Mouse (Mus musculus) G1E (cell line): Measurements from ENCODE around the gene Casp3. TPM values are rescaled to one million over a fixed set of nuclear protein-coding genes. Genes with fewer than 3 reads are reported as not detected.
A peak's percentile ranks its signal among the peaks of the same experiment; 100 is the strongest.

Source experiments
- ATAC-seq: 2 replicates; pipeline ENCODE4 v1.8.0; 2016; ENCODE audit warnings: mild to moderate bottlenecking; ENCODE audit not compliant: insufficient number of reproducible peaks, poor library complexity, low FRiP score, severe bottlenecking; ENCODE audit errors: extremely low read depth
- DNase-seq: peaks from one replicate; pipeline ENCODE4 v3.0.0; 2012; ENCODE audit warnings: low spot score
- H3K27me3 ChIP-seq: 2 replicates; pipeline ENCODE4 v1.6.1; 2012; ENCODE audit warnings: mild to moderate bottlenecking, low read length, inconsistent platforms; ENCODE audit not compliant: insufficient read depth
- H3K36me3 ChIP-seq: replicated peaks from 2 replicates; pipeline ENCODE3; 2012; ENCODE audit warnings: mild to moderate bottlenecking, inconsistent platforms
- H3K4me1 ChIP-seq: 2 replicates; pipeline ENCODE4 v1.6.1; 2012; ENCODE audit warnings: low read depth, low read length, inconsistent platforms, mixed read lengths; ENCODE audit not compliant: insufficient read depth
- H3K4me3 ChIP-seq: 2 replicates; pipeline ENCODE4 v1.5.1; 2012; ENCODE audit warnings: low read depth, mild to moderate bottlenecking, inconsistent platforms, low read length, moderate library complexity, mixed read lengths
- H3K9me3 ChIP-seq: replicated peaks from 2 replicates; pipeline ENCODE4 v1.6.1; 2012; ENCODE audit warnings: inconsistent platforms
- CTCF ChIP-seq: IDR thresholded peaks from 2 replicates; pipeline ENCODE4 v1.5.1; 2012; ENCODE audit warnings: low read depth, low read length, inconsistent platforms, mixed read lengths
- GATA1 ChIP-seq: IDR thresholded peaks from 2 replicates; pipeline ENCODE4 v1.6.1; 2012; ENCODE audit warnings: borderline replicate concordance, low read length, inconsistent platforms, mixed read lengths
- GATA2 ChIP-seq: IDR thresholded peaks from 2 replicates; pipeline ENCODE4 v1.6.1; 2012; ENCODE audit warnings: low read depth, low read length, inconsistent platforms, borderline replicate concordance
- POLR2AphosphoS5 ChIP-seq: IDR thresholded peaks from 2 replicates; pipeline ENCODE4 v1.6.1; 2012; ENCODE audit warnings: low read depth, low read length, inconsistent platforms; ENCODE audit not compliant: insufficient replicate concordance
- TAL1 ChIP-seq: conservative IDR thresholded peaks from 2 replicates; pipeline ENCODE4 v1.6.1; 2012; ENCODE audit warnings: low read depth, low read length, inconsistent platforms, mixed read lengths
- polyA plus RNA-seq: library from polyadenylated mRNA; stranded (reverse); fragments of >175 nt; gene quantifications from 2 replicates; pipeline ENCODE4 v1.2.3, GENCODE M21; 2012
- total RNA-seq, 2 experiments: library from RNA; stranded (forward) in 1 of 2; stranded (reverse) in 1 of 2; fragments of 200-1000 nt in 1 of 2; fragments of >200 nt in 1 of 2; fragmentation: Nextera tagmentation in 1 of 2; gene quantifications; 2 replicates each; pipeline ENCODE4 v1.2.3; 2014 to 2017

Casp3 gene
- total RNA-seq (2014; fragmentation: Nextera tagmentation) = 101 and 102 TPM in 2 replicates
- 364 and 390 TPM in 2 replicates for total RNA-seq (2017)
- 23.9 and 38.8 TPM in 2 replicates for polyA plus RNA-seq

- DNase-seq (peak; percentile 90), ATAC-seq (peak; percentile 81)
- H3K4me1 ChIP-seq = peaks cover 48% of the 10 kb centered on the region
- peaks cover 23% of the 10 kb centered on the region for H3K36me3 ChIP-seq
- H3K4me3 ChIP-seq = peak within 1 kb of the TSS; percentile 93
- no peaks in the 10 kb centered on the region for H3K9me3 ChIP-seq
- no peak for TF ChIP-seq CTCF
- TF ChIP-seq TAL1 = no peak
- H3K27me3 ChIP-seq = no peaks in the 10 kb centered on the region
These were observed at the start of gene Casp3, which contains the start of gene Primpol for GRCm38 (mm10) chr8:46616879-46617689. Casp3 (plus strand) TSS chr8:46617291. Primpol (minus strand) TSS chr8:46617212.

- Histone ChIP-seq H3K36me3 (peaks cover 90% of the 10 kb centered on the region), H3K9me3 (no peaks in the 10 kb centered on the region), H3K27me3 (no peaks in the 10 kb centered on the region), H3K4me1 (peaks cover 61% of the 10 kb centered on the region), H3K4me3 (no peak overlapping the region)
- ATAC-seq (no peak), DNase-seq (no peak)
- TF ChIP-seq GATA2 = no peak
- TF ChIP-seq TAL1 = no peak
- no peak for TF ChIP-seq GATA1
- TF ChIP-seq CTCF = no peak
- TF ChIP-seq POLR2AphosphoS5 = no peak
These were observed 49.1 kb upstream of the Casp3 start for GRCm38 (mm10) chr8:46567946-46568345.

DNA sequence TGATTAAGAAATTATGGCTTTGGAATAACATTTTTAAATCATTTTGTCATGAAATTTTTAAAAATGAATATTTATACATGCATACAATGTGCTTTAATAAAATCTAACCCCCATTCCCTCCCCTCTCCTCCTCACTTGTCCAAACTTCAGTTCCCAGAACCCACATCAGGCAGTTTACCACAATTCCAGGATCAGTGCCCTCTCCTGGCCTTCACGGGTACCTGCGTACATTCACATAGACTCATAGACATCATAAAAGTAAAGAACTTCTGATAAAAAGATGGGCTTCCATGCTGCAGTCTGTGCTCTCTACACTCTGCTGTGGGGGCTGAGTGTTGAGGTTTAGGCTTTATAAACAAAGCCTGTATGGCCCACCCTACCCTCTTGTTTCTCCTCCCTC, 48.1 kb upstream of the Casp3 start:
- ATAC-seq (no peak), DNase-seq (no peak)
- Histone ChIP-seq H3K36me3 (peaks cover 90% of the 10 kb centered on the region), H3K9me3 (no peaks in the 10 kb centered on the region), H3K4me1 (peaks cover 57% of the 10 kb centered on the region), H3K27me3 (no peaks in the 10 kb centered on the region), H3K4me3 (no peak overlapping the region)
- no peak for TF ChIP-seq GATA2
- no peak for TF ChIP-seq GATA1
- no peak for TF ChIP-seq CTCF
- no peak for TF ChIP-seq POLR2AphosphoS5
- TF ChIP-seq TAL1 = no peak

GRCm38 (mm10) chr8:46569659-46570441, 47.2 kb upstream of the Casp3 start:
- H3K27me3 ChIP-seq = no peaks in the 10 kb centered on the region
- peaks cover 61% of the 10 kb centered on the region for H3K4me1 ChIP-seq
- no peak for ATAC-seq
- H3K9me3 ChIP-seq = no peaks in the 10 kb centered on the region
- H3K4me3 ChIP-seq = peak overlapping the region; percentile 36; the same call in 1 of the 2 replicates
- no peak for TF ChIP-seq GATA1
- no peak for TF ChIP-seq CTCF
- no peak for TF ChIP-seq TAL1
- no peak for TF ChIP-seq POLR2AphosphoS5
- TF ChIP-seq GATA2 = no peak
- H3K36me3 ChIP-seq = peaks cover 93% of the 10 kb centered on the region
- peak; percentile 41 for DNase-seq

DNA sequence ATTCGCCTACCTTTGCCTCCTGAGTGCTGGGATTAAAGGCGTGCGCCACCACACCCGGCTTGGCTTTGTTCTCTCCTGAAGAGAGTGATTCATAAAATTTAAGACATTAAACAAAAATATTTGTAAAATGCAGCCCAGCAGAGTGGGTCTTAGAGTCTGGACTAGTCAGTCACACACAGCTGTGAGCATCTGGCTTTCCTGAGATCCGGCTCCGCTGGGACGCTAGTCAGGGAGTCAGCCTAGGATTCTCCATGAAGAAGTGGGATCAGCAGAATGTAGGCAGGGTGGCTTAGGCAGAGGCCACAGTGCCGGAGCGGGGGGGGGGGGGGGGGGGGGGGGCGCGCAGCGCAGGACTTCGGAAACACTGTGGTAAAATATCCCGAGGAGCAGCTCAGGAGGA, 46.4 kb upstream of the Casp3 start:
- no peak for DNase-seq
- Histone ChIP-seq H3K4me1 (peaks cover 69% of the 10 kb centered on the region), H3K27me3 (no peaks in the 10 kb centered on the region), H3K4me3 (no peak overlapping the region), H3K36me3 (peaks cover 92% of the 10 kb centered on the region), H3K9me3 (no peaks in the 10 kb centered on the region)
- no peak for ATAC-seq
- TF ChIP-seq GATA1 (no peak), CTCF (no peak), TAL1 (no peak), POLR2AphosphoS5 (no peak), GATA2 (no peak)

GRCm38 (mm10) chr8:46573446-46573845, 43.6 kb upstream of the Casp3 start:
- no peak for ATAC-seq
- DNase-seq = no peak
- no peak overlapping the region for H3K4me3 ChIP-seq
- TF ChIP-seq TAL1 = no peak
- TF ChIP-seq POLR2AphosphoS5 = no peak
- no peak for TF ChIP-seq GATA2
- no peak for TF ChIP-seq CTCF
- TF ChIP-seq GATA1 = no peak
- H3K27me3 ChIP-seq = no peaks in the 10 kb centered on the region
- H3K9me3 ChIP-seq = no peaks in the 10 kb centered on the region
- peaks cover 89% of the 10 kb centered on the region for H3K36me3 ChIP-seq
- peaks cover 68% of the 10 kb centered on the region for H3K4me1 ChIP-seq
